Mouse (Mus musculus): Measurements from ENCODE around the gene Kcnj10. TPM values are rescaled to one million over a fixed set of nuclear protein-coding genes. Genes with fewer than 3 reads are reported as not detected.

Gene Kcnj10
- polyA plus RNA-seq, 1 experiment from 2014 or later = 0.06 TPM

DNA sequence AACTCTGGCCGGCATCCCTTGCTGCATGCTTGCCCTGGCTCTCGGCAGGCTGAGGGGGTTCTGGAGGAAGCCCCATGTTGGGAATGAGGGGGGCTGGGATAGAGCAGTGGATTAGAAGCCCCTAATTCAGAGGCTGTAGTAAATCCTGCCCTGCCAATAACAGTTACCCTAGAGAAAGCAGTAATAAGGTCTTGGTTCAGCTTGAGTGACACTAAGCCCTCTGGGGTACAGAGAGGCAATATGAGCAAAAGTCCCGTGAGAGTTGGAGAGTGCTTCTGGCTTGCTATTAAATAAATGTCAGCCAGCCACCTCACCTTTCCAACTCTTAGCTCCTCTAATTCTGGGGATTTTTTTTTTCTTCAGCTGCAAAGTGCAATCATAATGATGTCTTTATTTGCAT, 14.3 kb downstream of the Kcnj10 start:
- no peak for ATAC-seq (ENCODE audit: insufficient number of reproducible peaks, insufficient read depth, low FRiP score, low TSS enrichment)
- Histone ChIP-seq H3K36me3 (no peaks in the 10 kb centered on the region), H3K9me3 (no peaks in the 10 kb centered on the region), H3K27me3 (peaks cover 28% of the 10 kb centered on the region), H3K4me3 (no peak overlapping the region), H3K27ac (no peak overlapping the region), H3K4me2 (replicated peaks) (no peak overlapping the region), H3K4me1 (0 out of 2 replicates have a peak, but pooled peaks cover 4% of the 10 kb centered on the region), H3K9ac (no peak overlapping the region)
- WGBS = 41% methylated on average over 3 of the region's 3 CpGs

DNA sequence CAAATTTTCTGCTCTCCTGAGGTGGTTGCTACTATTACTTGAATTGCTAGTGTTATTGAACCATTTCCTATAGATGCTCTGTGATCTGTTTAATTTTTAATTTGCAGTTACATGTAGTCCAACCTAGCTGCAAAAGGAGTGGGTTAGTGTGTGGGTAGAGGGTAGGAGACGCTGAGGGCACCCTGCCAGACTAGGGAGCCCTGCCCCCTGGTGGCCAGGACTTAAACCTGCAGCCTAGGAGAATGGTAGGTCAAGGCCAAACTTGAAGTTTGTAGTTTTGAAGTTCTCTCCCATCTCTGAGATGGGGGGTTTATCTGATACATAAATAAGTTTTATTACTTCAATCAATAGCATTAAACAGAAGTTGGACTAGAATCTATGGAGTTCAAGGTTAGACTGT, 16.5 kb downstream of the Kcnj10 start:
- Histone ChIP-seq H3K4me1 (no peaks in the 10 kb centered on the region), H3K27ac (no peak overlapping the region), H3K27me3 (peaks cover 19% of the 10 kb centered on the region; the same call in 1 of the 2 replicates), H3K9ac (no peak overlapping the region), H3K9me3 (no peaks in the 10 kb centered on the region), H3K4me2 (replicated peaks) (no peak overlapping the region), H3K4me3 (no peak overlapping the region), H3K36me3 (no peaks in the 10 kb centered on the region)
- ATAC-seq (ENCODE audit: insufficient number of reproducible peaks, insufficient read depth, low FRiP score, low TSS enrichment) = no peak
- WGBS = 9% methylated on average over 1 of the region's 1 CpGs

DNA sequence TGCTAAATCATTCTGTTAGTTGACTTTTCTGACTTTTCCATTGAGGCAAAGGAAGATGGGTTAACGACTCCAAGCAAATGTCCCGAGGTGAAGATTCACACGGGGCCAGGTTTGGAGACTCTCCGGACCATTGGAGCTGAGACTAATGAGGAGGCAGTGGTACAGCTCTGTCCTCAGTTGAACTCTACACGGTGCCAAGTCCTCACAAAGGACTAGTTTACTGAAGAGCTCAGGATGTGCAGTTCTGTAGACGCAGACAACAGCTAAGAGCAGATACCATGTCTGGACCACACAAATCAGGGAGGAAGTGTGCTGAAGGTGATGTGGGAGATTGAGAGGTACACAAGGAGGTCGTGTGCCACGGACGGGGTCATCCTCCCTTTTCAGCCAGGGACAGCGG, 17.3 kb downstream of the Kcnj10 start:
- no peaks in the 10 kb centered on the region for H3K9me3 ChIP-seq
- H3K4me3 ChIP-seq = no peak overlapping the region
- H3K36me3 ChIP-seq = no peaks in the 10 kb centered on the region
- no peak overlapping the region for H3K27ac ChIP-seq
- H3K4me1 ChIP-seq = no peaks in the 10 kb centered on the region
- 77% methylated on average over 10 of the region's 10 CpGs for WGBS
- ATAC-seq (ENCODE audit: insufficient number of reproducible peaks, insufficient read depth, low FRiP score, low TSS enrichment) = no peak
- H3K9ac ChIP-seq = no peak overlapping the region
- H3K27me3 ChIP-seq = peaks cover 14% of the 10 kb centered on the region; the same call in 1 of the 2 replicates
- H3K4me2 ChIP-seq (replicated peaks) = no peak overlapping the region

DNA sequence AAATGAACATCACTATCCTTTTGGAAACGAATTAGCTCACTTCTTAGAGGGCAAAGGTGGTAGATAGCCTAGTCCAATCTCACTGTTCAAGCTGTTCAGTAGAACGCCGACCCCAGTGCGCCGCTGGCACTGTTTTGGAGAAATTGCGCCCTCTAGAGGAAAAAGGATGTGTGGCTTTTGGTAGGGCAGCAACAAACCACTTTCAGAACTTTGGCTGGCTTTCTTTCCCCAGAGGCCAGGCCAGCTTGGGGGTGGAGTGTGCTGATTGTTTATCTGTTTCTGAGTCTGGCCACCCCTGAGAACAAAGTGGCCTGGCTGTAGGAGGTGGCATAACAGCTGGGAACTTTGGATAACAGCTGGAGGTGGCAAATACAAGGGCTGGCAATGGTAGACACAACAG, 23.7 kb downstream of the Kcnj10 start:
- peaks cover 5% of the 10 kb centered on the region; the same call in 1 of the 2 replicates for H3K4me1 ChIP-seq
- ATAC-seq (ENCODE audit: insufficient number of reproducible peaks, insufficient read depth, low FRiP score, low TSS enrichment) = no peak
- no peak overlapping the region for H3K9ac ChIP-seq
- 8% methylated on average over 6 of the region's 6 CpGs for WGBS
- H3K27me3 ChIP-seq = 0 out of 2 replicates have a peak, but pooled peaks cover 5% of the 10 kb centered on the region
- H3K36me3 ChIP-seq = no peaks in the 10 kb centered on the region
- H3K4me2 ChIP-seq (replicated peaks) = no peak overlapping the region
- H3K9me3 ChIP-seq = no peaks in the 10 kb centered on the region
- H3K4me3 ChIP-seq = no peak overlapping the region
- H3K27ac ChIP-seq = no peak overlapping the region

DNA sequence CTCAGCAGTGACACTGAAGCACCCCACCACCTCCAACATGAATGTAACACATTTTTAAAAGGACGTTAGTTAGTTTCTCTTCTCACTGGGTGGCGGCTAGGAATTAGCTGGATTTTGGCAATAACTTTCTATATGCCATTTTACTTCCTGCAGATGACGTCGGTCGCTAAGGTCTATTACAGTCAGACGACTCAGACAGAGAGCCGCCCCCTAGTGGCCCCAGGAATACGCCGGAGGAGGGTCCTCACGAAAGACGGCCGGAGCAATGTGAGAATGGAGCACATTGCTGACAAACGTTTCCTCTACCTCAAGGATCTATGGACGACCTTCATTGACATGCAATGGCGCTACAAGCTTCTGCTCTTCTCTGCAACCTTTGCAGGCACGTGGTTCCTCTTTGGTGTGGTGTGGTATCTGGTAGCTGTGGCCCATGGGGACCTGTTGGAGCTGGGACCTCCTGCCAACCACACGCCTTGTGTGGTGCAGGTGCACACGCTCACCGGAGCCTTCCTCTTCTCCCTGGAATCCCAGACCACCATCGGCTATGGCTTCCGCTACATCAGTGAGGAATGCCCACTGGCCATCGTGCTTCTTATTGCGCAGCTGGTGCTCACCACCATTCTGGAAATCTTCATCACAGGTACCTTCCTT, 27.9 kb downstream of the Kcnj10 start:
- Histone ChIP-seq H3K4me3 (no peak overlapping the region), H3K27ac (no peak overlapping the region), H3K4me2 (replicated peaks) (peak overlapping the region; percentile 7; the same call in 1 of the 2 replicates), H3K27me3 (0 out of 2 replicates have a peak, but pooled peaks cover 5% of the 10 kb centered on the region), H3K4me1 (peaks cover 5% of the 10 kb centered on the region; the same call in 1 of the 2 replicates), H3K9ac (no peak overlapping the region), H3K9me3 (no peaks in the 10 kb centered on the region), H3K36me3 (no peaks in the 10 kb centered on the region)
- no peak for ATAC-seq (ENCODE audit: insufficient number of reproducible peaks, insufficient read depth, low FRiP score, low TSS enrichment)
- WGBS = 25% methylated on average over 23 of the region's 23 CpGs

DNA sequence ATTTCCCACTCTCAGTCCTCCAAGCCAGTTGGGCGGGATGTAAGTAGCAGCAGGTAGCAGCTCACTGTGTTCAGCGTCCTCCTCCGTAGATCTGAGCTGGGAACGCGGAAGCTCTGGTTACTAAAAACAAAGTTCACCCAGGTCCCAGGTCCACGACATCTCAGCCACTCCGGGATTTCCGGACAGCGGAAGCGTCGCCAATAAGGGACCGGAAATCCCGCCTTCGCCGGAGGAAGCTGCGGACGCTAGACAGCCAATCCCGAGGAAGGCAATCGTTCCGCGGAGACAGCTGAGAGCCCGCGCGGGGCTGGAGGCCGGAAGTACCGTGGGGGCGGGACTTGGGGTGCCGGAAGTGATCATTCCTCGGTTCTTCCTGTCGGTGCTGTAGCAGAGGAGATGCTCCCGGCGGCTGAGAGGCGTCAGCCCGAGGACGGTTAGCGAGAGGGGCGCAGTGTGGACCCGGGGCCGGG, 35.2 kb downstream of the Kcnj10 start, which contains the start of gene Pigm:
Pigm (plus strand) TSS at position 349 of the 470 bp plus-strand sequence.
- no peaks in the 10 kb centered on the region for H3K27me3 ChIP-seq
- peak within 1 kb of the TSS; percentile 93 for H3K4me2 ChIP-seq (replicated peaks)
- no peaks in the 10 kb centered on the region for H3K9me3 ChIP-seq
- ATAC-seq (ENCODE audit: insufficient number of reproducible peaks, insufficient read depth, low FRiP score, low TSS enrichment) = peak; percentile 96
- H3K9ac ChIP-seq = peak within 1 kb of the TSS; percentile 86
- peak within 1 kb of the TSS; percentile 95 for H3K4me3 ChIP-seq
- peaks cover 19% of the 10 kb centered on the region for H3K4me1 ChIP-seq
- WGBS = under 1% methylated on average over 39 of the region's 39 CpGs
- H3K27ac ChIP-seq = peak within 1 kb of the TSS; percentile 80
- H3K36me3 ChIP-seq = peaks cover 4% of the 10 kb centered on the region; the same call in 1 of the 2 replicates

DNA sequence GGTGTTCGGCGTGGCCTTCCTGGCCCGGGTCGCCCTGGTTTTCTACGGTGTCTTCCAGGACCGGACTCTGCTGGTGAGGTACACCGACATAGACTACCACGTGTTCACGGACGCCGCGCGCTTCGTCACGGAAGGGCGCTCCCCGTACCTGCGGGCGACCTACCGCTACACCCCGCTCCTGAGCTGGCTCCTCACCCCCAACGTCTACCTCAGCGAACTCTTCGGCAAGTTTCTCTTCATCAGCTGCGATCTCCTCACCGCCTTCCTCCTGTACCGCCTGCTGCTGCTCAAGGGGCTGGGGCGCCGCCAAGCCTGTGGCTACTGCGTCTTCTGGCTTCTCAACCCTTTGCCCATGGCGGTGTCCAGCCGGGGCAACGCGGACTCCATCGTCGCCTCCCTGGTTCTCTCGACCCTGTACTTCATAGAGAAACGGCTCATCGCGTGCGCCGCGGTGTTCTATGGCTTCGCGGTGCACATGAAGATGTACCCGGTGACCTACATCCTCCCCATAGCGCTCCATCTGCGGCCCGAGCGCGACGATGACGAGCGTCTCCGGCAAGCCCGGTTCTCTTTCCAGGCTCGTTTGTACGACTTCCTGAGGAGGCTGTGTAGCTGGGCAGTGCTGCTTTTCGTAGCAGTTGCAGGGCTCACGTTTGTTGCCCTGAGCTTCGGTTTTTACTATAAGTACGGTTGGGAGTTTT, 35.9 kb downstream of the Kcnj10 start:
- peak overlapping the region; percentile 79 for H3K27ac ChIP-seq
- ATAC-seq (ENCODE audit: insufficient number of reproducible peaks, insufficient read depth, low FRiP score, low TSS enrichment) = peak; percentile 67
- H3K9me3 ChIP-seq = no peaks in the 10 kb centered on the region
- H3K4me1 ChIP-seq = peaks cover 19% of the 10 kb centered on the region
- H3K9ac ChIP-seq = peak overlapping the region; percentile 86
- WGBS = 2% methylated on average over 62 of the region's 62 CpGs
- H3K4me2 ChIP-seq (replicated peaks) = peak overlapping the region; percentile 93
- H3K36me3 ChIP-seq = peaks cover 10% of the 10 kb centered on the region; the same call in 1 of the 2 replicates
- H3K4me3 ChIP-seq = peak overlapping the region; percentile 95
- no peaks in the 10 kb centered on the region for H3K27me3 ChIP-seq

DNA sequence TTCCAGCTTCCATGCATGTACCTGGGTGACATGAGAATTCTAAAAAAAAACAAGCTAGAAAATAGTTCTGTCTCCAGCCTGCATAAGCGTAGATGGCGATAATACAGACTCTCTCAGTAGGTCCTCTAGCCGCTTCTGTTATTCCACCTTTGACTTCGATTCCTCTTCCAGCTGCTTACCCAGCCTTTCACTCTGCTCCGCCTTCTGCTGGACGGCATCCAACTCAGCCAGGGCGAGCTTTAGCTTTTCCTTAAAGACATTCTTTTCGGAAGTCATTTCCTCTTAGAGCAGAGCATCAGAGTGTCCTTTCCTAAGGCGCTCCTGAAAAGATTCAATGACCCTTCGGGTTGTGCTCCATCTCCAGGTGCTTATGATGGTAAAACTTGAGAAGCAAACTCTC, 39.1 kb downstream of the Kcnj10 start:
- Histone ChIP-seq H3K4me2 (replicated peaks) (no peak overlapping the region), H3K4me3 (no peak overlapping the region), H3K36me3 (peaks cover 11% of the 10 kb centered on the region; the same call in 1 of the 2 replicates), H3K9me3 (no peaks in the 10 kb centered on the region), H3K27ac (no peak overlapping the region), H3K4me1 (peaks cover 19% of the 10 kb centered on the region), H3K9ac (no peak overlapping the region), H3K27me3 (no peaks in the 10 kb centered on the region)
- no peak for ATAC-seq (ENCODE audit: insufficient number of reproducible peaks, insufficient read depth, low FRiP score, low TSS enrichment)
- WGBS = 81% methylated on average over 10 of the region's 10 CpGs

DNA sequence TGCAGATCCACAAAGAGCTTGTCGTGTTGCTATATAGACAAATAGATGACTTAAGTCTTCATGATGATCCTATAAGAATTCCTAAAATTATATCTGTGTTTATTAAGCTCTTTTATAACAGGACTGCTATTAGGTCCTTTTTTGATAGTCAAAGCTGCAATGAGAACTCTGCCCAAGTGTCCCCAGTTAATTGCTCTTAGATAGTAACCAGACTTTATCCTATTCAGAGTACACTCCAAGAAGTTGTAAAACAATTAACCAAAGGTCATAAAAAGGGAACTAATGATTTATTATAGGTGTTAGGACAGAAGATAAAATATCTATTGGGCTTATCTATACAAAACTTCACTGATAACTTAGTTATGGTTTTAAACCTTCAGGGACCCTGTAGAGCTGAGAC, 41.1 kb downstream of the Kcnj10 start:
- no peaks in the 10 kb centered on the region for H3K27me3 ChIP-seq
- H3K4me2 ChIP-seq (replicated peaks) = no peak overlapping the region
- no peaks in the 10 kb centered on the region for H3K9me3 ChIP-seq
- 96% methylated on average over 1 of the region's 1 CpGs for WGBS
- peaks cover 17% of the 10 kb centered on the region for H3K4me1 ChIP-seq
- peaks cover 11% of the 10 kb centered on the region; the same call in 1 of the 2 replicates for H3K36me3 ChIP-seq
- no peak for ATAC-seq (ENCODE audit: insufficient number of reproducible peaks, insufficient read depth, low FRiP score, low TSS enrichment)
- H3K4me3 ChIP-seq = no peak overlapping the region
- no peak overlapping the region for H3K9ac ChIP-seq
- no peak overlapping the region for H3K27ac ChIP-seq

DNA sequence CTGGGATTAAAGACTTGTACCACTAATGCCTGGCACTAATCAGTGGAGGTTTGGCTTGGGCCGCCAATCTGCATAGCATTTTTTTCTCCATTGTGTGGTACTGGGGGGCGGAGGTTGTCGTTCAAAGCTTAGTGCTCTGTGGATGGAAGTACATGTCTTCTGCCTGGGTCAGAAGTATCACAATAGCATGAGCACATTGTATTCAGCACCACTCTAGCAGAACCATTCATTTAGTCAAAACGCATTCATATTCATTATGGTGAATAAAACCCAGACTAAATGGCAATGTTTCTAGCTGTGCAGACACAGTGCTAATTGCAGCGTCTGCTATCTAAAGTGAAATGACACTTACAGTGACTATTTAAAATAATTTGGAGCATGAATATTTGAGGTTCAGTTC, 46.2 kb downstream of the Kcnj10 start:
- H3K27ac ChIP-seq = no peak overlapping the region
- 78% methylated on average over 5 of the region's 5 CpGs for WGBS
- no peak overlapping the region for H3K9ac ChIP-seq
- no peak overlapping the region for H3K4me2 ChIP-seq (replicated peaks)
- H3K4me1 ChIP-seq = peaks cover 6% of the 10 kb centered on the region; the same call in 1 of the 2 replicates
- no peaks in the 10 kb centered on the region for H3K9me3 ChIP-seq
- no peaks in the 10 kb centered on the region for H3K36me3 ChIP-seq
- no peak for ATAC-seq (ENCODE audit: insufficient number of reproducible peaks, insufficient read depth, low FRiP score, low TSS enrichment)
- H3K4me3 ChIP-seq = no peak overlapping the region
- no peaks in the 10 kb centered on the region for H3K27me3 ChIP-seq

DNA sequence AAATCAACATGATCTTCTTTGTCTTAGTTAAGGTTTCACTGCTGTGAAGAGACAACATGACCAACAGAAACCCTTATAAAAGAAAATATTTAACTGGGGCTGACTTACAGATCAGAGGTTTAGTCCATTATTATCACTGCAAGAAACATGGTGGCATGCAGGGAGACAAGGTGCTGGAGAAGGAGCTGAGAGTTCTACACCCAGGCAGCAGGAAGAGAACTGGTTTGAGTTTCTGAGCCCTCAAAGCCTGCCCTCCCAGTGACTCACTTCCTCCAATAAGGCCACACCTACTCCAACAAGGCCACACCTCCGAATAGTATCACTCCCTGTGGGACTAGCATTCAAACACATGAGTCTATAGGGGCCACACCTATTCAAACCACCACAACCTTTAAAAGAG, 49.8 kb downstream of the Kcnj10 start:
- peaks cover 8% of the 10 kb centered on the region; the same call in 1 of the 2 replicates for H3K27me3 ChIP-seq
- no peak for ATAC-seq (ENCODE audit: insufficient number of reproducible peaks, insufficient read depth, low FRiP score, low TSS enrichment)
- no peaks in the 10 kb centered on the region for H3K36me3 ChIP-seq
- H3K27ac ChIP-seq = no peak overlapping the region
- H3K9ac ChIP-seq = no peak overlapping the region
- no peaks in the 10 kb centered on the region for H3K9me3 ChIP-seq
- no peak overlapping the region for H3K4me3 ChIP-seq
- WGBS = 65% methylated on average over 1 of the region's 1 CpGs
- no peak overlapping the region for H3K4me2 ChIP-seq (replicated peaks)
- peaks cover 8% of the 10 kb centered on the region; the same call in 1 of the 2 replicates for H3K4me1 ChIP-seq

Measured in embryonic facial prominence, embryonic 12.5 days (tissue).